Mouse (Mus musculus) ES-E14 (cell line): Measurements from ENCODE around the gene Ppm1d.

Experiments used
- CHD2 ChIP-seq: IDR thresholded peaks from 2 replicates; pipeline ENCODE4 v1.6.1; 2014; ENCODE audit warnings: mild to moderate bottlenecking, low read depth, low read length, inconsistent platforms
- ZC3H11A ChIP-seq: IDR thresholded peaks from 2 replicates; pipeline ENCODE4 v1.6.1; 2012; ENCODE audit warnings: low read depth, mild to moderate bottlenecking, inconsistent platforms, low read length, borderline replicate concordance
- ZNF384 ChIP-seq: IDR thresholded peaks from 2 replicates; pipeline ENCODE4 v1.6.1; 2012; ENCODE audit warnings: low read depth, low read length, inconsistent platforms

GRCm38 (mm10) chr11:85353819-85354218, 42.8 kb downstream of the Ppm1d start:
- no peak for TF ChIP-seq CHD2
- no peak for TF ChIP-seq ZC3H11A
- no peak for TF ChIP-seq ZNF384
